Mouse (Mus musculus) ovary, postnatal 14 days (tissue): ENCODE results near the gene Crybg1.
"Not testable (repeated sequence)": the region's sequence is repeated elsewhere in the genome, so short reads cannot be mapped to it uniquely, and the experiment has no call there.

Source experiments
- DNase-seq: peaks from one replicate; pipeline ENCODE4 v3.0.0; 2022; ENCODE audit warnings: low spot score

The Crybg1 gene

GRCm38 (mm10) chr10:44006815-44007214 is 141.8 kb downstream of the Crybg1 start:
- DNase-seq = no peak

GRCm38 (mm10) chr10:44005677-44006641 is 142.7 kb downstream of the Crybg1 start:
- DNase-seq = no peak

- DNase-seq = no peak
Observed at GRCm38 (mm10) chr10:44004221-44004751, 144.4 kb downstream of the Crybg1 start.

DNA sequence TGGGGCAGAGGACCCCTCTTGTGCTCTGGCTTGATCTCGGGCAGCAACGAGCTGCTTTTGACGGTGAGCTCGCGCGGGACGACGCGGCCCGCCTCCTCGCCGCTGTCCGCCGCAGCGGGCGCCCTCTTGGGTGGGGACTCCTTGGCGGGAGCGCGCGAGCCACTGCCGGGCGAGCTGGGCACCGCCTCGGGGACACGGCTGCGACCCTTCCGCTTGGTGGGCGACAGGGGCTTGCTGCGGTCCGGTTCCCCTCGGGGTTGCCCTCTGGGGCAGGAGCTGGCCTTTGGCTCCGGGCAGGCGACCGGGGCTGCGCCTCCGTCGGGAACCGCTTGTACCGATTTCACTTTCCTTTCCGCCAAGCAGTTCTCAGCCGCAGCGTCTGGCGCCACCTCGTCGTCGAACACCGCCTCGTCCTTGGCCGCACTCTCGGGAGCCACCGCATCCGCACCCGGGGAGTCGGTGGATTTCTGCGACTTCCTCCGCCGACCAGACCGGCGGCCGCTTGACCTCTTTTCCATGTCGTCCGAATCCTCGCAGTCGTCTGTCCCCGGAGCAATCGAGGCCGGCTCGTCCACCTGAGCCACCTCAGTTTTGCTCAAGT is 145.0 kb downstream of the Crybg1 start:
- DNase-seq = peak; percentile 25

DNA sequence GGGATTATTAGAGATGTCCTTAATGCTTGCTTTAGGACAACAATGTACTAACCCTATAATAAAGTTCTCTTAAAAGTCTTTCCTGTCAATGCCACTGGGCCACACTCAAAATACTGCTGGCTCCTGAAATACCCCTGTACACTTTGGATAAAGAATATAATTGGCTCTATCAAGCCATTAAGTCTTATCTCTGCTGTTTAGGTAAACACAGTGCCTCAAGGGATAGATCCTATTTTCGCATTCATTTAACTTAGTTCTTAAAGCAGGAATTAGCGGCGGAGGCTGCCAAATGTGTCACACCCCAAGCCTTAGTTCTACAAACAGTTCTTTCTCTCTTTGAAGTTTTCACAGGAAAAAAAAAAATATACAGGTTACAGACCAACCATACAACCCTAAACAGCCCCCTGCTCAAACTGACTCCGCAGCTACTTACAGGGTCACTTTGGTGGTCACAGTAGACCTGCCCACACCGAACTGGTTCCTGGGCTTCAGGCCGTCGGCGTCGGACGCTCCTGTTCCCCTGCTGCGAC is 145.6 kb downstream of the Crybg1 start:
- no peak for DNase-seq

GRCm38 (mm10) chr10:44002004-44002940 is 146.4 kb downstream of the Crybg1 start:
- DNase-seq = no peak

DNA sequence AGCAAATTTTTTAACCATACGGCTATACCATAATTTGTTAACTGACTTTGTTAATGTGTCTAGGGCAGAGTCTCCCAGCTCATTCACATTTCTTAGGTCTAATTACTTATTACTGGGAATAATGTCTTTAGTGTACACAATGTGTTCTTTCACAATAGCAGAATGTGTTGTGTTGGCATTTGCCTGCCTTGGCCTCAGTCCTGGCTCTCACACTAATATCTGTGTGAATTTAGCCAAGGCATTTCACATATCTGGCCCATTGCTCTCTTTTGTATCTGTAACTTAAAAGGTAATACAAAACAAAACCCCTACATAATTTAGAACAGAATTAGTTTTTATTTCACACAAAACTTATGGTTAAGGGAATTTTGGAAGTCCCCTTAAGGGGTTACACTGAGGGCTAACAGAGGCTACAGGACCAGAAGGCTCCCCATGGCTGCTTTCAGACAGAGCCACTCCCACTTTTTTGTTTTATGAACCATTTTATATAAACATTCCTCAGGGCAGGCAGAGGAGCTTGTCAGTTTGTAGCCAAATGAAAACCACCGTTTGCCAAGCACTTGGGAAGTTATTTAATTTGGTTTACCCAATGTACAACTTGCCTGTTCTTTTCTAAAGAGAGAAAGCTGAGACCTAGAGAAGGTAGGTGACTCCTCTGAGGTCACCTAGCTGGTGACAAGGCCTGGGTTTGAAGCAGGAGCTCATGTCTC is 148.3 kb downstream of the Crybg1 start:
- no peak for DNase-seq

- DNase-seq = no peak
Observed at GRCm38 (mm10) chr10:43998503-43999082, 150.1 kb downstream of the Crybg1 start.

- no peak for DNase-seq
Observed at GRCm38 (mm10) chr10:43998023-43998422, 150.6 kb downstream of the Crybg1 start.

DNA sequence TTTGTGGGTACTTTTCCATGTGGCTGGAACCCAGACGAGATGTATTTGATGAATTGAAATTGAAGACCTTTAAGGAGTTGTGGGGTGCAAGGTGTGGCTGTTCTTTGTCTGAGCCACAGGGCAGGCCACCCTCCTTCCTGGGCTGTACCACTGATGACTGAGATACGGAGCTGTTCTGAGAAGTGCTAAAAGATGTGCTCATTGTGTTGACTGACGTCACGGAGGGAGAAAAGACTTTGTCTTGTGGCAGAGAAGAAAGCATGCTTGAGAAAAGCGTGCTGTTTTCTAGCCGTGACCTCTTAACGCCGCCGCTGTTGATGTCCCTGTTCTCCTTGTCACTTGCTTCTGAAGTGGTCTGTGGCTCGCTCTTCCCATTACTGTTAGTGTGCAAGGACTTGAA is 151.4 kb downstream of the Crybg1 start:
- no peak for DNase-seq

- no peak for DNase-seq
Observed at GRCm38 (mm10) chr10:43995858-43996650, 152.6 kb downstream of the Crybg1 start.

DNA sequence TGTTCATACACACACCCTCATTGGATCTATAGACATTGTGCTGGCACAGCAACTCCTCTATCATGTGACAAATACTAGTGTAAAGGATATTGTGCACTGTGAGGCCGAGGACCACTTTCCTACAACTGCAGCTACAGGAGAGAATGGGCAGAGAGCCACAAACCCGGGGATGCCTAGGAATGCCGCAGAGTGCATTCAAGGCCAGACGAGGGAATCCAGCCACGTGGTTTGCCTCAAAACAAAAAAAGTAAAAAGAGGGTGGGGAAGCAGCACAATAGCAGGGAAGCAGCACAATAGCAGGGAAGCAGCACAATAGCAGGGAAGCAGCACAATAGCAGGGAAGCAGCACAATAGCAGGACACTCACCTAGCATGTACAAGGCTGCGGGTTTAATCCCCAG is 155.5 kb downstream of the Crybg1 start:
- DNase-seq = no peak

DNA sequence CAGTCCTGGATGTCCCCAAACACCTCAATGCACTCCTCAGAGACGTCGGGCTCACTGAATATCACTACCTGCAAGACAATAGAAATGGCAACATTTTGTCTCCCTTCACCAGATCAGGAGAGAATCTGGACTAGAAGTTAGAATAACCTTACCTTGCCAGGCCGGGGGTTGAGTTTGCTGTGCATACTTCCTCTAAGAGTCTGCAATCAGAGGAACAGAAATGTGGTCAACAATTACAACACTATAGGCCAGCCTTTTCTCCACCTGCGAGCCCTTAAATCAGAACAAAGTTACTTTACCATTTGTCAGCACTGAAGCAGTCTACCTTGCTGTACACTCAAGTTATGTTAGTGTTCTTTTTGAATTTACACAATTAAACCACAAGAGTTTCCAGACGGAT is 156.1 kb downstream of the Crybg1 start:
- no peak for DNase-seq

DNA sequence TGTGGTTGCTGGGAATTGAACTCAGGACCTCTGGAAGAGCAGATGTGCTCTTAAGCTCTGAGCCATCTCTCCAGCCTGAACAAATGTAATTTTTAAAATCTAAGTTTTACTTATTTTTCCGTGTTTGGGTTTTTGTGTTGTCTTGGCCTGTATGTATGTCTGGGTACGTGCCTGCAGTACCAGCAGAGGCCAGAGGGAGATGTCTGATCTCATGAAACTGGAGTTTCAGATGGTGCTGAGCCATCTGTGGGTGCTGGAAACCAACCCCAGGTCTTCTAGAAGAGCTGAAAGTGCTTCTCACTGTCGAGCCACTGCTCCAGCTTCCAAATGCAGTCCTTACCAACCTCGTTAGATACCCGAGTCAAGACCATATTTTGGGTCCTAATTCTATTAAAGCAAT is 157.4 kb downstream of the Crybg1 start:
- no peak for DNase-seq

DNA sequence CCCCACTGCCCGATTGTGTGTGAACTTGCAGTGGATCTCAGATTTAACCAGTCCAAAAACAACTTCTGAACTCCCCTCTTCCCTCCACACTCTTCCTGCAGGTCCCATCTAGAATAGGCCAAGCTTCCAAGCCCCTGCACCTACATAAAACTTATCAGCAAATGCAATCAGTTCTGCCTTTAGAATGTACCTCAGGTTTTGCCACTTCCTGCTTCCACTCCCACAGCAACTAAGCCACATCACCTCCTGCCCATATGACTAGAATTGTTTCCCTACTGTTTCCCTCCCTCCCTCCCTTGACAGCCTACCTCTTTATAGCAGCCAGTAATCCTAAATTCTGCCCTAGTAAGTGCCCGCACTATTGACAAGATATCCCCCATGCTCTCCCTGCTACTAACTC is 164.8 kb downstream of the Crybg1 start:
- DNase-seq = no peak

DNA sequence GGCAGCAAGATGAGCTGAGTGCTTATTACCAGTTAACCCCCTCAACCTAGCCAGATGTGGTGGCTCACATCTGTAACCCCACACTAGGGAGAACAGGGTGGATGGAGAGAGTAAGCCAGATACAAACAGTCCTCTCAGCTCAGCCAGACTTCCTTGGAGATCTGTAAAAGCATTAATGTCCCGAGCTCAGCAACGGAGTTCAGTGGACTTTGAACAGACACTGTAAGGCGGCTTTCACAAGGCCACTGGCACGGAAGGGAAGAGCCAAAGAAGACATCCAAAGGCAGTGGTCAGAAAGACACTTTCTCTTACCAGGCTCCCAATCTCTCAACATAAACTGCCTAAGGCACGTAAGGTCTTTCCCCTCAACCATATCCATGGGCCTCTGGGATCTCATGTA is 165.4 kb downstream of the Crybg1 start:
- DNase-seq = no peak

GRCm38 (mm10) chr10:43982470-43982869 is 166.2 kb downstream of the Crybg1 start:
- no peak for DNase-seq

DNA sequence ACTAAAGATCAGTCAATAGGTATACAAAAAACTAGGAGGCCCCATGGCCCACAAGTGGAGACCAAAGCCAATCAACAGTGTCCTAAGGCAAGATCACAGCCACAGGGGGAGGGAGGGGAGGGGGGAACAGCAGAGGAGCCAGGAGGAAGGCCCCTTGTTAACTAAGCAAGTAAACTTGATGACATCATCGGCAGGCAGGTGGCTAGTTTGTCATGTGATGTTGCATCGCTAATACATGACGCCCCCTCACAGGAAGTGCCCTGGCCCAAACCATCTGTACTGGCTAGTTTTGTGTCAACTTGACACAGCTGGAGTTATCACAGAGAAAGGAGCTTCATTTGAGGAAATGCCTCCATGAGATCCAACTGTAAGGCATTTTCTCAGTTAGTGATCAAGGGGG is 167.9 kb downstream of the Crybg1 start:
- DNase-seq = not testable (repeated sequence)

DNA sequence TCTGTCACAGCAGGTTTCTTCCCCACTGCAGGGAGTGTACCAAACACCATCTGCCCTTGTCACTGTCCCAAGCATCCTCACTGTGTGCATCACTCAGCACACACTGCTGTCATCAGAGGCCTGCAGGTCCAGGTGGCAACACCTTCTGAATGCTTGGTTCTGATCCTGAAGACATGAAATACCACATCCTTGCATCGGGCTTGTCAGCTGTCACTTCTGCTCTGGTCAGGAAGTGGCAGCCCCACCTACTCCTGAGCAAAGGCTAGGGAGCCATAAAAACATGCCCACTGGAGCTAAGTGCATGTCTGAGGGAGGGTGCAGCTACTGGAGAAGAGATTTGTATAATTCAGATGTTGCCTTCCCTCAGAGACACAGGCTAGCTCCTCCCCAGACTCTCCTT is 168.6 kb downstream of the Crybg1 start:
- no peak for DNase-seq

GRCm38 (mm10) chr10:43977353-43977752 is 171.3 kb downstream of the Crybg1 start:
- DNase-seq = no peak
